Mouse (Mus musculus) yolk sac, embryonic 10.5 days (tissue): ENCODE data around the gene Olfr895.

Source experiments
- DNase-seq: peaks from one replicate; pipeline ENCODE4 v3.0.0-alpha.2; 2017; ENCODE audit warnings: low spot score

Olfr895 gene

GRCm38 (mm10) chr9:38267551-38267950 is at the start of gene Olfr895:
Gene Olfr895 (plus strand): TSS chr9:38267851.
- DNase-seq: no peak

- no peak for DNase-seq
Observed at GRCm38 (mm10) chr9:38252474-38252873, 15.2 kb upstream of the Olfr895 start, which contains the start of gene Olfr143. Gene Olfr143 (plus strand): TSS chr9:38252774.

GRCm38 (mm10) chr9:38290807-38291206 is 23.2 kb downstream of the Olfr895 start, which contains the start of gene Olfr896-ps1:
Gene Olfr896-ps1 (plus strand): TSS chr9:38291107.
- DNase-seq: no peak
